Mouse (Mus musculus): ENCODE data around the gene Il1rap. TPM values are rescaled to one million over a fixed set of nuclear protein-coding genes. Genes with fewer than 3 reads are reported as not detected.

Gene Il1rap
- polyA plus RNA-seq, 1 experiment from 2014 or later: 9.3 TPM

- Histone ChIP-seq H3K9ac (ENCODE audit: low read depth, low read length) (no peak overlapping the region), H3K36me3 (ENCODE audit: insufficient read depth, low read length) (no peaks in the 10 kb centered on the region), H3K4me1 (replicated peaks; ENCODE audit: insufficient read depth, low read length) (no peaks in the 10 kb centered on the region), H3K4me2 (ENCODE audit: low read length) (no peak overlapping the region), H3K9me3 (replicated peaks; ENCODE audit: low read length) (no peaks in the 10 kb centered on the region), H3K4me3 (replicated peaks; ENCODE audit: low read depth, low read length) (no peak overlapping the region), H3K27ac (no peak overlapping the region), H3K27me3 (ENCODE audit: insufficient read depth, low read length) (no peaks in the 10 kb centered on the region)
- DNase-seq (ENCODE audit: low spot score): no peak
- no peak for TF ChIP-seq CTCF (IDR thresholded peaks at IDR 0.05; ENCODE audit: low read depth)
- 88% methylated on average over 5 of the region's 5 CpGs for WGBS
- ATAC-seq (replicated peaks; ENCODE audit: low FRiP score, low read depth): no peak
Observed at GRCm38 (mm10) chr16:26755381-26756155, 174.1 kb downstream of the Il1rap start.

GRCm38 (mm10) chr16:26775976-26776375, 194.5 kb downstream of the Il1rap start:
- H3K27ac ChIP-seq: no peak overlapping the region
- no peak for TF ChIP-seq CTCF (IDR thresholded peaks at IDR 0.05; ENCODE audit: low read depth)
- no peaks in the 10 kb centered on the region for H3K36me3 ChIP-seq (ENCODE audit: insufficient read depth, low read length)
- H3K4me2 ChIP-seq (ENCODE audit: low read length): no peak overlapping the region
- no peak overlapping the region for H3K4me3 ChIP-seq (replicated peaks; ENCODE audit: low read depth, low read length)
- no peaks in the 10 kb centered on the region for H3K4me1 ChIP-seq (replicated peaks; ENCODE audit: insufficient read depth, low read length)
- H3K9me3 ChIP-seq (replicated peaks; ENCODE audit: low read length): no peaks in the 10 kb centered on the region
- DNase-seq (ENCODE audit: low spot score): no peak
- no peak overlapping the region for H3K9ac ChIP-seq (ENCODE audit: low read depth, low read length)
- no peak for ATAC-seq (replicated peaks; ENCODE audit: low FRiP score, low read depth)
- WGBS: 82% methylated on average over 2 of the region's 2 CpGs
- H3K27me3 ChIP-seq (ENCODE audit: insufficient read depth, low read length): no peaks in the 10 kb centered on the region

- no peak for ATAC-seq (replicated peaks; ENCODE audit: low FRiP score, low read depth)
- Histone ChIP-seq H3K4me1 (replicated peaks; ENCODE audit: insufficient read depth, low read length) (no peaks in the 10 kb centered on the region), H3K9me3 (replicated peaks; ENCODE audit: low read length) (no peaks in the 10 kb centered on the region), H3K27me3 (ENCODE audit: insufficient read depth, low read length) (no peaks in the 10 kb centered on the region), H3K27ac (no peak overlapping the region), H3K9ac (ENCODE audit: low read depth, low read length) (no peak overlapping the region), H3K4me3 (replicated peaks; ENCODE audit: low read depth, low read length) (no peak overlapping the region), H3K4me2 (ENCODE audit: low read length) (no peak overlapping the region), H3K36me3 (ENCODE audit: insufficient read depth, low read length) (no peaks in the 10 kb centered on the region)
- WGBS: 6% methylated on average over 1 of the region's 1 CpGs
- peak; percentile 49 for DNase-seq (ENCODE audit: low spot score)
- peak; percentile 54 for TF ChIP-seq CTCF (IDR thresholded peaks at IDR 0.05; ENCODE audit: low read depth)
Observed at GRCm38 (mm10) chr16:26777132-26777531, 195.6 kb downstream of the Il1rap start.

Other genes with a start within 250 kb of the Il1rap start
- 36.0 and 38.0 TPM in 2 replicates for gene Cldn1, start 209.9 kb upstream of the Il1rap start, polyA plus RNA-seq (2015; fragmentation: Nextera tagmentation; extraction: Ambion mirVana)
- 26.8 and 28.6 TPM in 2 replicates for gene Cldn16, start 118.6 kb upstream of the Il1rap start, polyA plus RNA-seq (2015; fragmentation: Nextera tagmentation; extraction: Ambion mirVana)
- gene Tmem207, start 54.9 kb upstream of the Il1rap start, polyA plus RNA-seq (2015; fragmentation: Nextera tagmentation; extraction: Ambion mirVana): 1.7 and 2.1 TPM in 2 replicates